Mouse (Mus musculus) forebrain, postnatal 0 days (tissue): ENCODE results near the gene Alox15. TPM values are rescaled to one million over a fixed set of nuclear protein-coding genes. Genes with fewer than 3 reads are reported as not detected.

Experiments used
- ATAC-seq: fragments of 200-750 bp; cut with Nextera tagmentation; 2 replicates; pipeline ENCODE4 v1.8.0; 2017; ENCODE audit warnings: mild to moderate bottlenecking, moderate library complexity
- DNase-seq: peaks from one replicate; pipeline ENCODE4 v3.0.0-alpha.2; 2015
- H3K27ac ChIP-seq: fragments of 300-500 bp; sonication (generic); 2 replicates; pipeline ENCODE4 v1.5.1; 2014; ENCODE audit warnings: low read depth, mild to moderate bottlenecking, antibody characterized with exemption, low read length, moderate library complexity, mixed read lengths
- H3K27me3 ChIP-seq: fragments of 300-500 bp; sonication (generic); 2 replicates; pipeline ENCODE4 v1.6.1; 2014; ENCODE audit warnings: mild to moderate bottlenecking, low read length, mixed read lengths; ENCODE audit not compliant: insufficient read depth
- H3K36me3 ChIP-seq: fragments of 300-500 bp; sonication (generic); 2 replicates; pipeline ENCODE4 v1.6.1; 2014; ENCODE audit warnings: mild to moderate bottlenecking, moderate library complexity; ENCODE audit not compliant: insufficient read depth
- H3K4me1 ChIP-seq: fragments of 300-500 bp; sonication (generic); 2 replicates; pipeline ENCODE4 v1.6.1; 2014; ENCODE audit warnings: antibody characterized with exemption; ENCODE audit not compliant: insufficient read depth
- H3K4me2 ChIP-seq: fragments of 300-500 bp; sonication (generic); 2 replicates; pipeline ENCODE4 v1.6.1; 2014; ENCODE audit warnings: low read depth, mild to moderate bottlenecking, moderate library complexity
- H3K4me3 ChIP-seq: fragments of 300-500 bp; sonication (generic); 2 replicates; pipeline ENCODE4 v1.5.1; 2014; ENCODE audit warnings: low read depth, low read length, mixed read lengths
- H3K9ac ChIP-seq: fragments of 300-500 bp; sonication (generic); 2 replicates; pipeline ENCODE4 v1.6.1; 2014; ENCODE audit warnings: mild to moderate bottlenecking
- H3K9me3 ChIP-seq: fragments of 300-500 bp; sonication (generic); 2 replicates; pipeline ENCODE4 v1.6.1; 2016; ENCODE audit warnings: low read length
- CTCF ChIP-seq: sonication (generic); IDR thresholded peaks from 2 replicates; pipeline ENCODE4 v1.5.1; 2016; ENCODE audit warnings: antibody characterized with exemption, control low read depth, low read depth
- WGBS: fragments of 180-500 bp; shearing (Covaris S2); extraction: QIAGEN DNeasy Blood & Tissue Kit; methylation state at CpG from one replicate; pipeline ENCODE4 v1.1.7; 2014; 5-methylcytosine and 5-hydroxymethylcytosine counted together
- polyA plus RNA-seq: library from polyadenylated mRNA; unstranded; fragments of >200 nt; fragmentation: Nextera tagmentation; extraction: Ambion mirVana; gene quantifications from 2 replicates; pipeline ENCODE4 v1.2.1, GENCODE M21; 2015
- total RNA-seq: library from RNA; depleted of rRNA; stranded (reverse); fragments of >200 nt; gene quantifications from 2 replicates; pipeline ENCODE4 v1.2.3, GENCODE M21; 2014

Gene Alox15
- total and polyA plus RNA-seq, 2 experiments from 2014 or later = not detected

- Histone ChIP-seq H3K27me3 (peaks cover 3% of the 10 kb centered on the region), H3K36me3 (no peaks in the 10 kb centered on the region), H3K9me3 (no peaks in the 10 kb centered on the region), H3K4me2 (no peak overlapping the region), H3K4me3 (no peak overlapping the region), H3K4me1 (no peaks in the 10 kb centered on the region), H3K9ac (no peak overlapping the region), H3K27ac (no peak overlapping the region)
- 43% methylated on average over 7 of the region's 7 CpGs for WGBS
- ATAC-seq (no peak), DNase-seq (no peak)
- no peak for TF ChIP-seq CTCF
Observed at GRCm38 (mm10) chr11:70339481-70339880, 12.3 kb downstream of the Alox15 start.

- peak; percentile 77 for TF ChIP-seq CTCF
- Histone ChIP-seq H3K4me1 (no peaks in the 10 kb centered on the region), H3K9me3 (no peaks in the 10 kb centered on the region), H3K27me3 (peaks cover 3% of the 10 kb centered on the region), H3K36me3 (no peaks in the 10 kb centered on the region), H3K9ac (no peak overlapping the region), H3K4me2 (no peak overlapping the region), H3K4me3 (no peak overlapping the region), H3K27ac (no peak overlapping the region)
- ATAC-seq = peak; percentile 68; the same call in 1 of the 2 replicates
- peak; percentile 83 for DNase-seq
- 32% methylated on average over 4 of the region's 4 CpGs for WGBS
Observed at GRCm38 (mm10) chr11:70334477-70334876, 17.4 kb downstream of the Alox15 start.

GRCm38 (mm10) chr11:70324726-70325125, 27.1 kb downstream of the Alox15 start:
- ATAC-seq = no peak
- no peak overlapping the region for H3K4me3 ChIP-seq
- no peak for TF ChIP-seq CTCF
- DNase-seq = no peak
- no peak overlapping the region for H3K9ac ChIP-seq
- H3K36me3 ChIP-seq = no peaks in the 10 kb centered on the region
- WGBS = 90% methylated on average over 8 of the region's 8 CpGs
- no peaks in the 10 kb centered on the region for H3K9me3 ChIP-seq
- peaks cover 26% of the 10 kb centered on the region for H3K27me3 ChIP-seq
- H3K27ac ChIP-seq = no peak overlapping the region
- H3K4me1 ChIP-seq = no peaks in the 10 kb centered on the region
- H3K4me2 ChIP-seq = no peak overlapping the region

- DNase-seq = no peak
- 23% methylated on average over 7 of the region's 7 CpGs for WGBS
- Histone ChIP-seq H3K4me3 (no peak within 1 kb of the TSS), H3K27ac (no peak within 1 kb of the TSS), H3K36me3 (no peaks in the 10 kb centered on the region), H3K9me3 (no peaks in the 10 kb centered on the region), H3K9ac (no peak within 1 kb of the TSS), H3K4me1 (no peaks in the 10 kb centered on the region), H3K4me2 (0 out of 2 replicates have a peak within 1 kb of the TSS, but pooled peaks have one; percentile 1), H3K27me3 (peaks cover 26% of the 10 kb centered on the region)
- ATAC-seq = no peak
- TF ChIP-seq CTCF = no peak
Observed at GRCm38 (mm10) chr11:70322528-70322927, 29.3 kb downstream of the Alox15 start, which contains the start of gene Alox12e. Gene Alox12e (minus strand): TSS chr11:70322628.

GRCm38 (mm10) chr11:70321664-70322063, 30.2 kb downstream of the Alox15 start:
- H3K27ac ChIP-seq = no peak overlapping the region
- ATAC-seq (no peak), DNase-seq (peak; percentile 40)
- H3K27me3 ChIP-seq = peaks cover 26% of the 10 kb centered on the region
- TF ChIP-seq CTCF = peak; percentile 71
- H3K9ac ChIP-seq = no peak overlapping the region
- 0 out of 2 replicates have a peak overlapping the region, but pooled peaks have one; percentile 1 for H3K4me2 ChIP-seq
- 1% methylated on average over 15 of the region's 15 CpGs for WGBS
- H3K4me3 ChIP-seq = no peak overlapping the region
- no peaks in the 10 kb centered on the region for H3K4me1 ChIP-seq
- no peaks in the 10 kb centered on the region for H3K9me3 ChIP-seq
- H3K36me3 ChIP-seq = no peaks in the 10 kb centered on the region

GRCm38 (mm10) chr11:70319614-70320013, 32.2 kb downstream of the Alox15 start:
- no peak for DNase-seq
- Histone ChIP-seq H3K27me3 (peaks cover 26% of the 10 kb centered on the region), H3K4me1 (no peaks in the 10 kb centered on the region), H3K27ac (no peak overlapping the region), H3K9me3 (no peaks in the 10 kb centered on the region), H3K4me2 (no peak overlapping the region), H3K4me3 (no peak overlapping the region), H3K36me3 (no peaks in the 10 kb centered on the region), H3K9ac (no peak overlapping the region)
- 87% methylated on average over 12 of the region's 12 CpGs for WGBS
- no peak for ATAC-seq
- TF ChIP-seq CTCF = no peak

- no peaks in the 10 kb centered on the region for H3K4me1 ChIP-seq
- no peak overlapping the region for H3K27ac ChIP-seq
- no peaks in the 10 kb centered on the region for H3K27me3 ChIP-seq
- TF ChIP-seq CTCF = peak; percentile 59
- H3K9ac ChIP-seq = no peak overlapping the region
- no peaks in the 10 kb centered on the region for H3K36me3 ChIP-seq
- WGBS = 40% methylated on average over 7 of the region's 7 CpGs
- ATAC-seq = no peak
- no peak overlapping the region for H3K4me2 ChIP-seq
- H3K4me3 ChIP-seq = no peak overlapping the region
- no peaks in the 10 kb centered on the region for H3K9me3 ChIP-seq
- DNase-seq = peak; percentile 23
Observed at GRCm38 (mm10) chr11:70313833-70314232, 38.0 kb downstream of the Alox15 start.
